Mouse (Mus musculus) MEL (cell line): ENCODE data around the gene Lxn.

Experiments
- CHD1 ChIP-seq: IDR thresholded peaks from 2 replicates; pipeline ENCODE4 v1.6.1; 2012; ENCODE audit warnings: low read depth, mild to moderate bottlenecking, inconsistent platforms, low read length, improper control_type of control experiment
- CTCF ChIP-seq, 3 experiments: IDR thresholded peaks in 2 of 3; conservative IDR thresholded peaks in 1 of 3; 2 replicates each; pipeline ENCODE4 v1.5.1; 2011 to 2012; ENCODE audit warnings: low read length in 3 of 3, low read depth in 2 of 3, mild to moderate bottlenecking in 2 of 3, improper control_type of control experiment in 1 of 3, inconsistent platforms in 1 of 3, mixed read lengths in 1 of 3, moderate library complexity in 1 of 3; ENCODE audit not compliant: control insufficient read depth in 1 of 3, insufficient read depth in 1 of 3, poor library complexity in 1 of 3, severe bottlenecking in 1 of 3
- MAFK ChIP-seq: IDR thresholded peaks from 2 replicates; pipeline ENCODE4 v1.6.1; 2011; ENCODE audit warnings: low read depth, mild to moderate bottlenecking, low read length, improper control_type of control experiment, borderline replicate concordance
- MXI1 ChIP-seq: IDR thresholded peaks from 2 replicates; pipeline ENCODE4 v1.6.1; 2011; ENCODE audit warnings: mild to moderate bottlenecking, low read depth, low read length, improper control_type of control experiment
- NELFE ChIP-seq: IDR thresholded peaks from 2 replicates; pipeline ENCODE4 v1.6.1; 2011; ENCODE audit warnings: low read depth, low read length, improper control_type of control experiment
- POLR2A ChIP-seq, 2 experiments: IDR thresholded peaks; 2 replicates each; pipeline ENCODE4 v1.6.1; 2011 to 2012; ENCODE audit warnings: low read length in 2 of 2, mild to moderate bottlenecking in 2 of 2, control low read depth in 1 of 2, improper control_type of control experiment in 1 of 2, low read depth in 1 of 2, moderate library complexity in 1 of 2; ENCODE audit not compliant: control insufficient read depth in 1 of 2, insufficient read depth in 1 of 2, poor library complexity in 1 of 2
- ZKSCAN1 ChIP-seq: IDR thresholded peaks from 2 replicates; pipeline ENCODE4 v1.6.1; 2012; ENCODE audit warnings: low read depth, mild to moderate bottlenecking, inconsistent platforms, low read length, improper control_type of control experiment, moderate library complexity

DNA sequence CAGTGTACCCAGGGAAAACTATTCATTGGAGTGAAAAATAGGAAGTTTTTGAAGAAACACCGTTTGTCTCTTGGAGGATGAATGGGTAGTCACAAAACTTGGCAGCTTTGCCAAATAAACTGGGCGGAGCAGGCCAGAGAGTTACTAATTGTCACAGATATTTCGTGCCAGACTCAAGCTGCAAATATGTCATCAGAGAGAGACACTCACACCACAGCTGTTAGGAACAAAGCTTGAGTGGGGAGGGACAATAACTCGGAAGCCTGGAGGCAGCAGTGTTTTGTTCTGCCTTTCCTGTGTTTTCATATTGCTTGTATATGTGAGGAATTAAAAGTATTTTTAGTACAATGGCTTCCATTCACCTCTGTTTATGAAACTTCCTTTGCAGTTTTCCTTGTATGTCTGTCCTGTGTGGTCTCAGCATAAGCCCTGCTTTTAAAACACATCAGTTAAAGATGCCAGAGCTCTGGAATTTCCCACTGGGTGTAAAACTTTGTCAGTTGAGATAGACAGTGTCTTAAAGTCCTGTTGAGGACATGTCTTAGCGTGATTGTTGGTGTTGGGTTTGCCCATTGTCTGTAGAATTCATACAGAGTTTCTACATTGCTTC, 13.0 kb downstream of the Lxn start:
- TF ChIP-seq CTCF (IDR thresholded peaks at IDR 0.05 in 2 of 3, conservative IDR thresholded peaks at IDR 0.05 in 1 of 3; ENCODE audit: control insufficient read depth in 1 of 3, insufficient read depth in 1 of 3, low read depth in 2 of 3, low read length in 3 of 3, poor library complexity in 1 of 3, severe bottlenecking in 1 of 3): no peak
- TF ChIP-seq CHD1: no peak
- TF ChIP-seq MAFK: no peak
- TF ChIP-seq NELFE: no peak
- TF ChIP-seq MXI1: no peak
- TF ChIP-seq ZKSCAN1: no peak
- TF ChIP-seq POLR2A (IDR thresholded peaks at IDR 0.05; ENCODE audit: control insufficient read depth in 1 of 2, insufficient read depth in 1 of 2, low read depth in 1 of 2, low read length in 2 of 2, poor library complexity in 1 of 2): no peak
